Mouse (Mus musculus) ES-Bruce4 (cell line): ENCODE results near the gene Mid1.

Experiments
- CTCF ChIP-seq: IDR thresholded peaks from one replicate; pipeline ENCODE4 v1.8.1; 2011; ENCODE audit warnings: low read depth, low read length
- EP300 ChIP-seq: IDR thresholded peaks from 2 replicates; pipeline ENCODE4 v1.6.1; 2011; ENCODE audit warnings: low read depth, low read length; ENCODE audit not compliant: insufficient read depth
- POLR2A ChIP-seq: IDR thresholded peaks from one replicate; pipeline ENCODE4 v1.8.1; 2011; ENCODE audit warnings: low read length; ENCODE audit not compliant: insufficient read depth

GRCm38 (mm10) chrX:169838650-169838971, 153.6 kb downstream of the Mid1 start:
- TF ChIP-seq EP300 (no peak), CTCF (no peak), POLR2A (no peak)
